Mouse (Mus musculus): Measurements from ENCODE around the gene Afdn. TPM values are rescaled to one million over a fixed set of nuclear protein-coding genes. Genes with fewer than 3 reads are reported as not detected.

The Afdn gene
- polyA plus RNA-seq, 1 experiment from 2014 or later: 116 TPM

DNA sequence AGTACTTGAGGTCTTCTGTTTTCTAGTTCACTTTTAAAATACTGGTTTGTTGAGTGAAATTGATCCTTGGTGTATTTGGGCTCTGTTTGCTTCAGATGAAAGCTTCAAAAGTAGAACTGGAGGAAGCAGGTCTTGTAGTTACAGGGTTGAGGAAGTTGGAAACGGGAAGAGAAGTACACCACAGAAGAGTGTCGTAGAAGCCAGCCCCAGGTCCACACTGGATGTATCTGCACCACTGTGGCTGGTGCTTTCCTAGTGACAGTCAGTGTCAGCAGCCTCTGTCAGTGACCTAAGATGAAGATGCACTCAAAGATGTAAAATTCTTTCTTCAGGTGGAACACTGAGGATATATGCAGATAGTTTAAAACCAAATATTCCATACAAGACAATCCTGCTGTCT, 57.5 kb downstream of the Afdn start:
- no peak overlapping the region for H3K4me3 ChIP-seq (ENCODE audit: low read depth, low read length)
- H3K4me1 ChIP-seq (replicated peaks; ENCODE audit: control insufficient read depth, insufficient read depth): no peaks in the 10 kb centered on the region
- H3K27ac ChIP-seq (replicated peaks): no peak overlapping the region
- DNase-seq (ENCODE audit: low spot score) (no peak), ATAC-seq (ENCODE audit: low FRiP score, low TSS enrichment) (no peak)
- H3K9me3 ChIP-seq (ENCODE audit: control insufficient read depth, low read length): no peaks in the 10 kb centered on the region
- TF ChIP-seq EP300 (optimal IDR thresholded peaks at IDR 0.05): no peak
- no peak for TF ChIP-seq CTCF (IDR thresholded peaks at IDR 0.05; ENCODE audit: low read depth)
- no peaks in the 10 kb centered on the region for H3K27me3 ChIP-seq (ENCODE audit: control insufficient read depth, insufficient read depth, low read length)
- 86% methylated on average over 2 of the region's 2 CpGs for whole genome bisulfite sequencing
- no peaks in the 10 kb centered on the region for H3K36me3 ChIP-seq (ENCODE audit: control insufficient read depth, insufficient read depth, low read length)
- no peak overlapping the region for H3K4me2 ChIP-seq (replicated peaks; ENCODE audit: low read depth)
- no peak overlapping the region for H3K9ac ChIP-seq (ENCODE audit: low read length)

- WGBS: 84% methylated on average over 4 of the region's 4 CpGs
- Histone ChIP-seq H3K9ac (ENCODE audit: low read length) (no peak overlapping the region), H3K4me3 (ENCODE audit: low read depth, low read length) (no peak overlapping the region), H3K4me2 (replicated peaks; ENCODE audit: low read depth) (no peak overlapping the region), H3K36me3 (ENCODE audit: control insufficient read depth, insufficient read depth, low read length) (no peaks in the 10 kb centered on the region), H3K4me1 (replicated peaks; ENCODE audit: control insufficient read depth, insufficient read depth) (no peaks in the 10 kb centered on the region), H3K27me3 (ENCODE audit: control insufficient read depth, insufficient read depth, low read length) (no peaks in the 10 kb centered on the region), H3K9me3 (ENCODE audit: control insufficient read depth, low read length) (no peaks in the 10 kb centered on the region), H3K27ac (replicated peaks) (no peak overlapping the region)
- no peak for ATAC-seq (ENCODE audit: low FRiP score, low TSS enrichment)
- DNase-seq (ENCODE audit: low spot score): no peak
- TF ChIP-seq CTCF (IDR thresholded peaks at IDR 0.05; ENCODE audit: low read depth) (no peak), EP300 (optimal IDR thresholded peaks at IDR 0.05) (no peak)
Measured at GRCm38 (mm10) chr17:13819342-13819741, 59.0 kb downstream of the Afdn start.

- no peak for DNase-seq (ENCODE audit: low spot score)
- Histone ChIP-seq H3K9me3 (ENCODE audit: control insufficient read depth, low read length) (no peaks in the 10 kb centered on the region), H3K4me3 (ENCODE audit: low read depth, low read length) (no peak overlapping the region), H3K4me2 (replicated peaks; ENCODE audit: low read depth) (no peak overlapping the region), H3K27ac (replicated peaks) (no peak overlapping the region), H3K36me3 (ENCODE audit: control insufficient read depth, insufficient read depth, low read length) (no peaks in the 10 kb centered on the region), H3K4me1 (replicated peaks; ENCODE audit: control insufficient read depth, insufficient read depth) (no peaks in the 10 kb centered on the region), H3K9ac (ENCODE audit: low read length) (no peak overlapping the region), H3K27me3 (ENCODE audit: control insufficient read depth, insufficient read depth, low read length) (no peaks in the 10 kb centered on the region)
- no peak for ATAC-seq (ENCODE audit: low FRiP score, low TSS enrichment)
- 90% methylated on average over 2 of the region's 2 CpGs for WGBS
- no peak for TF ChIP-seq CTCF (IDR thresholded peaks at IDR 0.05; ENCODE audit: low read depth)
- TF ChIP-seq EP300 (optimal IDR thresholded peaks at IDR 0.05): no peak
Measured at GRCm38 (mm10) chr17:13820676-13821075, 60.3 kb downstream of the Afdn start.

GRCm38 (mm10) chr17:13825421-13825820, 65.1 kb downstream of the Afdn start:
- no peak overlapping the region for H3K9ac ChIP-seq (ENCODE audit: low read length)
- no peak overlapping the region for H3K4me3 ChIP-seq (ENCODE audit: low read depth, low read length)
- H3K36me3 ChIP-seq (ENCODE audit: control insufficient read depth, insufficient read depth, low read length): no peaks in the 10 kb centered on the region
- TF ChIP-seq EP300 (optimal IDR thresholded peaks at IDR 0.05) (no peak), CTCF (IDR thresholded peaks at IDR 0.05; ENCODE audit: low read depth) (no peak)
- H3K27me3 ChIP-seq (ENCODE audit: control insufficient read depth, insufficient read depth, low read length): no peaks in the 10 kb centered on the region
- no peak overlapping the region for H3K27ac ChIP-seq (replicated peaks)
- DNase-seq (ENCODE audit: low spot score) (peak; percentile 24), ATAC-seq (ENCODE audit: low FRiP score, low TSS enrichment) (peak; percentile 76)
- H3K4me2 ChIP-seq (replicated peaks; ENCODE audit: low read depth): no peak overlapping the region
- no peaks in the 10 kb centered on the region for H3K4me1 ChIP-seq (replicated peaks; ENCODE audit: control insufficient read depth, insufficient read depth)
- no peaks in the 10 kb centered on the region for H3K9me3 ChIP-seq (ENCODE audit: control insufficient read depth, low read length)
- WGBS: 53% methylated on average over 2 of the region's 2 CpGs

DNA sequence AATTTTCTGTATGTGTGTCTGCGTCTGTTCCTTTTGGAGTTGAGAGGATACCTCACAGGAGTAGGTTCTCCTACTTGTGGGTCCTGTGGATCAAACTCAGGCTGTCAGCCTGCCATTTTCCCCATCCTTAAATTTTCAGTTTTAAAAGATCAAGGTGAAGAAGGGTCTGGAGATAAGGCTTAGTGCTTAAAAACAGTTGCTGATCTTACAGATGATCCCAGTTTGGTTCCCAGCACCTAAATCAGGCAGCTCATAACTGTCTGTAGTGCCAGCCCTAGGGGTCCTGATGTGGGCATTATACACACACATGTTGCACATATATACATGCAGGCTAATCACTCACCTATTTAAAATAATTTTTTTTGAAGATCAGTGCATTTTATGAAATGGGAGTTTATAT, 69.9 kb downstream of the Afdn start:
- H3K4me1 ChIP-seq (replicated peaks; ENCODE audit: control insufficient read depth, insufficient read depth): no peaks in the 10 kb centered on the region
- no peak overlapping the region for H3K27ac ChIP-seq (replicated peaks)
- ATAC-seq (ENCODE audit: low FRiP score, low TSS enrichment): no peak
- 100% methylated on average over 1 of the region's 1 CpGs for WGBS
- H3K36me3 ChIP-seq (ENCODE audit: control insufficient read depth, insufficient read depth, low read length): no peaks in the 10 kb centered on the region
- H3K9ac ChIP-seq (ENCODE audit: low read length): no peak overlapping the region
- DNase-seq (ENCODE audit: low spot score): no peak
- H3K4me3 ChIP-seq (ENCODE audit: low read depth, low read length): no peak overlapping the region
- H3K27me3 ChIP-seq (ENCODE audit: control insufficient read depth, insufficient read depth, low read length): no peaks in the 10 kb centered on the region
- TF ChIP-seq CTCF (IDR thresholded peaks at IDR 0.05; ENCODE audit: low read depth) (no peak), EP300 (optimal IDR thresholded peaks at IDR 0.05) (no peak)
- no peak overlapping the region for H3K4me2 ChIP-seq (replicated peaks; ENCODE audit: low read depth)
- H3K9me3 ChIP-seq (ENCODE audit: control insufficient read depth, low read length): no peaks in the 10 kb centered on the region

DNA sequence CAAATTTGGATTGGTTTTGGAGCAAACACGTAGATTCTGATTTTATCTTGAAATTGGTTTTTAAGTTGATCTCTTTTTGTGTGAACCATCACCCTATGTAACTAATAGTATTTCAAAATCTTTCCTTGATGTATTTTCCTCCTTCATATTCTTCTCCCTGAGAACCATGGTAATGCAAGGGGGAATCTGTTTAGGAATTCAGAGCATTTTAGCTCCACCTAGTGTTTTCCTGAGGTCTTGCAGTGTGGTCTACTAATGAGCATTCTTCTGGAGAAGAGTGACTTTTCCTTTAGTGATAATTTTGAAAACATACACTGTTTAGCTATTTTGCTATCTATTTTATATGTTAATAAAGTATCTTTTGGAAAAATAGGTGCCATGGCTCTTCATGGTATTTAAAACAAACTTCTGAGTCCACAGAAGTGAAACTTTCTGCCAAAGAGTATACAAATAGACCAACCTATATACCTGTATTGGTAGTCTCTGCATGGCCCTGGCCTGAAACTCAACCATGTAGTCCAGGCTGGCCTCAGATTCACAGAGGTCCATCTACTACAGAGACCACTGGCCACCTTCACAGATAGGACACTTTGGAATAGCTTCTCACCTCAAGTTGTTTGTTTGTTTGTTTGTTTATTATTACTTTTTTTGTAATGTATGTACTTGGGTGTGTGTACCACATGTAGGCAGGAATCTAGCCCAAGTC, 70.5 kb downstream of the Afdn start:
- Histone ChIP-seq H3K4me2 (replicated peaks; ENCODE audit: low read depth) (no peak overlapping the region), H3K4me3 (ENCODE audit: low read depth, low read length) (no peak overlapping the region), H3K4me1 (replicated peaks; ENCODE audit: control insufficient read depth, insufficient read depth) (no peaks in the 10 kb centered on the region), H3K27me3 (ENCODE audit: control insufficient read depth, insufficient read depth, low read length) (no peaks in the 10 kb centered on the region), H3K27ac (replicated peaks) (no peak overlapping the region), H3K36me3 (ENCODE audit: control insufficient read depth, insufficient read depth, low read length) (no peaks in the 10 kb centered on the region), H3K9me3 (ENCODE audit: control insufficient read depth, low read length) (no peaks in the 10 kb centered on the region), H3K9ac (ENCODE audit: low read length) (no peak overlapping the region)
- 78% methylated on average over 1 of the region's 1 CpGs for WGBS
- peak; percentile 91 for TF ChIP-seq CTCF (IDR thresholded peaks at IDR 0.05; ENCODE audit: low read depth)
- TF ChIP-seq EP300 (optimal IDR thresholded peaks at IDR 0.05): no peak
- no peak for ATAC-seq (ENCODE audit: low FRiP score, low TSS enrichment)
- peak; percentile 26 for DNase-seq (ENCODE audit: low spot score)
